Mouse (Mus musculus) gastrocnemius, adult 2 months (tissue): ENCODE results near the gene Mast3. TPM values are rescaled to one million over a fixed set of nuclear protein-coding genes. Genes with fewer than 3 reads are reported as not detected.

ENCODE experiments used
- DNase-seq: peaks from one replicate; pipeline ENCODE4 v3.0.0; 2022
- H3K27ac ChIP-seq: fragments of 200-600 bp; 2 replicates; pipeline ENCODE4 v1.8.1; 2022; ENCODE audit warnings: mild to moderate bottlenecking
- H3K4me3 ChIP-seq: fragments of 200-600 bp; 2 replicates; pipeline ENCODE4 v1.8.1; 2022; ENCODE audit warnings: mild to moderate bottlenecking, moderate library complexity
- CTCF ChIP-seq: fragments of 200-600 bp; IDR thresholded peaks from 2 replicates; pipeline ENCODE4 v1.8.1; 2022; ENCODE audit warnings: antibody characterized with exemption, mild to moderate bottlenecking, moderate library complexity
- intact Hi-C: fragments of 180-260 bp; cut with DNase I; formaldehyde crosslinking; loops from one replicate; pipeline ENCODE4 v1.15.1; 2025
- total RNA-seq, 2 experiments: library from RNA; stranded (reverse); gene quantifications; 2 replicates each; pipeline ENCODE4 v1.2.3; 2021

Mast3 gene
- total RNA-seq, 2 experiments from 2014 or later: 2.7 to 3.6 TPM

- TF ChIP-seq CTCF: no peak
- no peak for DNase-seq
- no peak overlapping the region for H3K4me3 ChIP-seq
- no peak overlapping the region for H3K27ac ChIP-seq
- intact Hi-C loops: loop anchor here (10.0 kb wide), 1 partner anchor 46 kb away; no protein-coding TSS in a partner anchor
These were observed 4.3 kb upstream of the Mast3 start for GRCm38 (mm10) chr8:70808955-70809701.

GRCm38 (mm10) chr8:70808239-70808638 lies 3.4 kb upstream of the Mast3 start, which contains the start of gene Il12rb1:
TSS of gene Il12rb1 (plus strand) at chr8:70808449.
- no peak for DNase-seq
- intact Hi-C loops: loop anchor here (10.0 kb wide), 1 partner anchor 47 kb away; no protein-coding TSS in a partner anchor
- no peak for TF ChIP-seq CTCF
- no peak within 1 kb of the TSS for H3K27ac ChIP-seq
- H3K4me3 ChIP-seq: no peak within 1 kb of the TSS

GRCm38 (mm10) chr8:70807304-70807703 lies 2.5 kb upstream of the Mast3 start:
- no peak for DNase-seq
- TF ChIP-seq CTCF: no peak
- intact Hi-C loops: loop anchor here (10.0 kb wide), 1 partner anchor 47 kb away; no protein-coding TSS in a partner anchor

GRCm38 (mm10) chr8:70806541-70806940 lies 1.7 kb upstream of the Mast3 start:
- intact Hi-C loops: loop anchor here (10.0 kb wide), 1 partner anchor 48 kb away; no protein-coding TSS in a partner anchor
- DNase-seq: no peak

More at GRCm38 (mm10) chr8:70807304-70807703, 2.5 kb upstream of the Mast3 start:
- H3K4me3 ChIP-seq: no peak overlapping the region
- peak overlapping the region; percentile 25; the same call in 1 of the 2 replicates for H3K27ac ChIP-seq

GRCm38 (mm10) chr8:70803761-70804480 lies 933 bp downstream of the Mast3 start:
- peak; percentile 72 for DNase-seq
- intact Hi-C loops: loop anchor here (10.0 kb wide), 1 partner anchor 51 kb away; no protein-coding TSS in a partner anchor
- no peak for TF ChIP-seq CTCF

More at GRCm38 (mm10) chr8:70806541-70806940, 1.7 kb upstream of the Mast3 start:
- no peak overlapping the region for H3K4me3 ChIP-seq
- TF ChIP-seq CTCF: no peak
- H3K27ac ChIP-seq: peak overlapping the region; percentile 25; the same call in 1 of the 2 replicates

GRCm38 (mm10) chr8:70802786-70803510 lies 1.9 kb downstream of the Mast3 start:
- no peak overlapping the region for H3K4me3 ChIP-seq
- TF ChIP-seq CTCF: no peak
- DNase-seq: no peak
- intact Hi-C loops: loop anchor here (10.0 kb wide), 1 partner anchor 52 kb away; no protein-coding TSS in a partner anchor
- H3K27ac ChIP-seq: no peak overlapping the region

More at GRCm38 (mm10) chr8:70803761-70804480, 933 bp downstream of the Mast3 start:
- H3K4me3 ChIP-seq: peak overlapping the region; percentile 77
- peak overlapping the region; percentile 53 for H3K27ac ChIP-seq

- H3K27ac ChIP-seq: no peak overlapping the region
- no peak for TF ChIP-seq CTCF
- intact Hi-C loops: loop anchor here (10.0 kb wide), 1 partner anchor 53 kb away; no protein-coding TSS in a partner anchor
These were observed 3.0 kb downstream of the Mast3 start for GRCm38 (mm10) chr8:70801830-70802229.

GRCm38 (mm10) chr8:70801156-70801555 lies 3.7 kb downstream of the Mast3 start:
- intact Hi-C loops: loop anchor here (10.0 kb wide), 1 partner anchor 54 kb away; no protein-coding TSS in a partner anchor

More at GRCm38 (mm10) chr8:70801830-70802229, 3.0 kb downstream of the Mast3 start:
- no peak overlapping the region for H3K4me3 ChIP-seq
- DNase-seq: no peak

GRCm38 (mm10) chr8:70800648-70801047 lies 4.2 kb downstream of the Mast3 start:
- H3K4me3 ChIP-seq: no peak overlapping the region
- DNase-seq: no peak
- intact Hi-C loops: loop anchor here (10.0 kb wide), 1 partner anchor 54 kb away; no protein-coding TSS in a partner anchor
- TF ChIP-seq CTCF: no peak
- no peak overlapping the region for H3K27ac ChIP-seq

More at GRCm38 (mm10) chr8:70801156-70801555, 3.7 kb downstream of the Mast3 start:
- Histone ChIP-seq H3K27ac (no peak overlapping the region), H3K4me3 (no peak overlapping the region)
- DNase-seq: no peak
- TF ChIP-seq CTCF: no peak

GRCm38 (mm10) chr8:70798281-70798680 lies 6.6 kb downstream of the Mast3 start:
- H3K4me3 ChIP-seq: peak overlapping the region; percentile 82
- TF ChIP-seq CTCF: no peak
- peak overlapping the region; percentile 84 for H3K27ac ChIP-seq
- peak; percentile 69 for DNase-seq
- intact Hi-C loops: no loop called here

GRCm38 (mm10) chr8:70797081-70798070 lies 7.5 kb downstream of the Mast3 start:
- DNase-seq: peak; percentile 92
- peak overlapping the region; percentile 84 for H3K27ac ChIP-seq
- no peak for TF ChIP-seq CTCF
- intact Hi-C loops: no loop called here
- H3K4me3 ChIP-seq: peak overlapping the region; percentile 82
